In genomic region chr1:171183620-171184019, GRCm38 (mm10) we compare ENCODE assay signal across 12 mouse cellular contexts. TPM values are rescaled to one million over a fixed set of nuclear protein-coding genes. Genes with fewer than 3 reads are reported as not detected.
DNase-seq lines count a peak whose midpoint lies in the region; ATAC-seq and TF ChIP-seq lines count a peak whose summit lies in the region.
"Had no signal": no experiment of that assay in that cellular context is flagged by ENCODE, and none has a peak within 500 bp of the region (broad histone marks: within the 10 kb centered on the region; RNA-seq: fewer than 3 reads in every experiment).

No protein-coding gene starts in this region.

- ATAC-seq in kidney, embryonic 15.5 days (replicated peaks; ENCODE audit: low FRiP score): no peak
- ATAC-seq in frontal cortex, adult (ENCODE audit: low TSS enrichment): no peak

- H3K4me1 ChIP-seq in heart, adult 2 months (ENCODE audit: control insufficient read depth, insufficient read depth, low read length): peaks cover 24% of the 10 kb centered on the region
- H3K4me1 ChIP-seq in kidney, embryonic 15.5 days: no peaks in the 10 kb centered on the region

- peak; percentile 68 for DNase-seq in gastrocnemius, adult 2 months
- no peak for DNase-seq in gastrocnemius, postnatal 4 days (ENCODE audit: low spot score in 2 of 2)
- peak; percentile 31 for DNase-seq in A20 (ENCODE audit: low read depth, low spot score)
- peak; percentile 57 to 70 for DNase-seq in heart, adult 2 months
- no peak for DNase-seq in left cerebral cortex, postnatal 36 days (ENCODE audit: low spot score in 2 of 2)
- no peak for DNase-seq in spleen, adult 18-20 months
- DNase-seq: left cerebral cortex, postnatal 4 days; retina, postnatal 1 day; thymus, adult 18-20 months had no signal

- TF ChIP-seq CTCF in gastrocnemius, adult 2 months (IDR thresholded peaks at IDR 0.05): no peak
- no peak for TF ChIP-seq CTCF in heart, adult 2 months (IDR thresholded peaks at IDR 0.05)

- H3K4me2 ChIP-seq in kidney, embryonic 15.5 days: no peak overlapping the region
- H3K4me2 ChIP-seq: intestine, embryonic 15.5 days had no signal

- intact Hi-C loops in gastrocnemius, adult 2 months (cut with DNase I): no loop called here
- intact Hi-C loops in heart, adult 2 months (cut with DNase I): no loop called here
- intact Hi-C loops in left cerebral cortex, postnatal 36 days (cut with DNase I): no loop called here

- peaks cover 7% of the 10 kb centered on the region for H3K36me3 ChIP-seq in heart, adult 2 months (ENCODE audit: control insufficient read depth, insufficient read depth, low read length)
- H3K36me3 ChIP-seq in kidney, embryonic 15.5 days: no peaks in the 10 kb centered on the region
- H3K36me3 ChIP-seq: intestine, embryonic 15.5 days had no signal

- TF ChIP-seq POLR2A in heart, adult 2 months (IDR thresholded peaks at IDR 0.05; ENCODE audit: insufficient read depth, low read depth, low read length): no peak

- H3K27ac ChIP-seq in gastrocnemius, adult 2 months: peak overlapping the region; percentile 86
- H3K27ac ChIP-seq in heart, adult 2 months: peak overlapping the region; percentile 93
- H3K27ac ChIP-seq in kidney, embryonic 15.5 days: peak overlapping the region; percentile 42; the same call in 1 of the 2 replicates
- H3K27ac ChIP-seq: intestine, embryonic 15.5 days had no signal

- peak overlapping the region; percentile 40 for H3K4me3 ChIP-seq in gastrocnemius, adult 2 months
- H3K4me3 ChIP-seq in heart, adult 2 months: no peak overlapping the region
- H3K4me3 ChIP-seq in kidney, embryonic 15.5 days (replicated peaks): no peak overlapping the region
- H3K4me3 ChIP-seq: intestine, embryonic 15.5 days had no signal

- WGBS in heart, adult 2 months: 17% methylated on average over 3 of the region's 3 CpGs
- WGBS in kidney, embryonic 15.5 days: 71% methylated on average over 3 of the region's 3 CpGs

- H3K79me2 ChIP-seq in heart, adult 2 months (replicated peaks; ENCODE audit: control insufficient read depth, insufficient read depth, low read length): peaks cover 2% of the 10 kb centered on the region; the same call in 1 of the 2 replicates

- no peaks in the 10 kb centered on the region for H3K27me3 ChIP-seq in heart, adult 2 months (ENCODE audit: control insufficient read depth, insufficient read depth, low read length)
- no peaks in the 10 kb centered on the region for H3K27me3 ChIP-seq in kidney, embryonic 15.5 days
- H3K27me3 ChIP-seq: intestine, embryonic 15.5 days had no signal

- H3K9ac ChIP-seq in heart, adult 2 months (ENCODE audit: low read depth, low read length): no peak overlapping the region
- H3K9ac ChIP-seq in kidney, embryonic 15.5 days: no peak overlapping the region
- H3K9ac ChIP-seq: intestine, embryonic 15.5 days had no signal

- H3K9me3 ChIP-seq in kidney, embryonic 15.5 days (replicated peaks): no peaks in the 10 kb centered on the region
- H3K9me3 ChIP-seq: intestine, embryonic 15.5 days had no signal

- no peak for TF ChIP-seq EP300 in heart, adult 2 months (IDR thresholded peaks at IDR 0.05; ENCODE audit: insufficient read depth, low read depth, low read length)

RNA-seq across cellular contexts. Expression of gene Pcp4l1, which starts 12.4 kb away (rescaled TPM):
- total RNA-seq in gastrocnemius, adult 2 months (2021): 10 to 100 TPM; 58.3 to 75.0 TPM
- total RNA-seq in gastrocnemius, postnatal 4 days (2021): 10 to 100 TPM in 1 of 2 experiments, 1 to 10 TPM in 1; 7.5 to 11.7 TPM
- total RNA-seq in heart, adult 2 months (2021): 100 to 1,000 TPM; 255 to 283 TPM
- 165 and 190 TPM in 2 replicates for polyA plus RNA-seq in heart, adult 2 months (2012; rRNA removed)
- 2.8 and 4.0 TPM in 2 replicates for polyA plus RNA-seq in kidney, embryonic 15.5 days (2015; fragmentation: Nextera tagmentation; extraction: Ambion mirVana)
- 100 to 1,000 TPM in 1 of 2 experiments, 10 to 100 TPM in 1; 95.1 to 123 TPM for total RNA-seq in left cerebral cortex, postnatal 36 days (2021)

RNA-seq across cellular contexts. Expression of gene Nr1i3, which starts 30.1 kb away (rescaled TPM):
- total RNA-seq in gastrocnemius, adult 2 months (2021): not detected
- total RNA-seq in gastrocnemius, postnatal 4 days (2021): under 1 TPM in 1 of 2 experiments, not detected in 1; 0.29 TPM
- total RNA-seq in heart, adult 2 months (2021): not detected
- polyA plus RNA-seq in heart, adult 2 months (2012; rRNA removed): 0.12 TPM in 1 of 2 replicates, not detected in the other
- polyA plus RNA-seq in kidney, embryonic 15.5 days (2015; fragmentation: Nextera tagmentation; extraction: Ambion mirVana): 0.26 and 0.81 TPM in 2 replicates
- under 1 TPM in 1 of 2 experiments, not detected in 1; 0.17 TPM for total RNA-seq in left cerebral cortex, postnatal 36 days (2021)
- total RNA-seq: left cerebral cortex, postnatal 4 days had no signal

RNA-seq across cellular contexts. Expression of gene Mpz, which starts 33.1 kb away (rescaled TPM):
- total RNA-seq in gastrocnemius, adult 2 months (2021): 10 to 100 TPM; 24.7 to 27.7 TPM
- 100 to 1,000 TPM; 476 to 539 TPM for total RNA-seq in gastrocnemius, postnatal 4 days (2021)
- total RNA-seq in heart, adult 2 months (2021): under 1 TPM in 1 of 2 experiments, not detected in 1; 0.39 TPM
- polyA plus RNA-seq in heart, adult 2 months (2012; rRNA removed): 3.2 and 8.0 TPM in 2 replicates
- 0.86 and 0.99 TPM in 2 replicates for polyA plus RNA-seq in kidney, embryonic 15.5 days (2015; fragmentation: Nextera tagmentation; extraction: Ambion mirVana)
- not detected for total RNA-seq in left cerebral cortex, postnatal 36 days (2021)
- total RNA-seq: left cerebral cortex, postnatal 4 days had no signal

RNA-seq across cellular contexts. Expression of gene Sdhc, which starts 33.2 kb away (rescaled TPM):
- total RNA-seq in gastrocnemius, adult 2 months (2021): 100 to 1,000 TPM; 635 to 909 TPM
- total RNA-seq in gastrocnemius, postnatal 4 days (2021): 100 to 1,000 TPM; 458 to 496 TPM
- 1,000 to 10,000 TPM; 1,087 to 1,288 TPM for total RNA-seq in heart, adult 2 months (2021)
- polyA plus RNA-seq in heart, adult 2 months (2012; rRNA removed): 1,025 and 1,670 TPM in 2 replicates
- polyA plus RNA-seq in kidney, embryonic 15.5 days (2015; fragmentation: Nextera tagmentation; extraction: Ambion mirVana): 307 and 309 TPM in 2 replicates
- 100 to 1,000 TPM; 200 to 204 TPM for total RNA-seq in left cerebral cortex, postnatal 36 days (2021)

RNA-seq across cellular contexts. Expression of gene Tomm40l, which starts 38.7 kb away (rescaled TPM):
- total RNA-seq in gastrocnemius, adult 2 months (2021): 10 to 100 TPM; 43.2 to 56.3 TPM
- total RNA-seq in gastrocnemius, postnatal 4 days (2021): 10 to 100 TPM; 33.4 to 39.7 TPM
- total RNA-seq in heart, adult 2 months (2021): 10 to 100 TPM; 79.8 to 81.6 TPM
- polyA plus RNA-seq in heart, adult 2 months (2012; rRNA removed): 63.9 and 83.2 TPM in 2 replicates
- 35.1 and 35.4 TPM in 2 replicates for polyA plus RNA-seq in kidney, embryonic 15.5 days (2015; fragmentation: Nextera tagmentation; extraction: Ambion mirVana)
- total RNA-seq in left cerebral cortex, postnatal 36 days (2021): 10 to 100 TPM; 81.7 to 86.7 TPM

Comparison
In these comparisons a context has a peak if more than half of its experiments do, and no peak if none do; other contexts are left out.
1. DNase-seq: peak in gastrocnemius, adult 2 months (single experiment), A20 (single experiment) and heart, adult 2 months (2 of 2); none in gastrocnemius, postnatal 4 days (0 of 2), left cerebral cortex, postnatal 36 days (0 of 2) and spleen, adult 18-20 months (0 of 2).
2. RNA of gene Pcp4l1, which starts 12.4 kb away (total RNA-seq): 255 to 283 TPM in heart, adult 2 months, 95.1 to 123 TPM in left cerebral cortex, postnatal 36 days and 58.3 to 75.0 TPM in gastrocnemius, adult 2 months; 7.5 to 11.7 TPM in gastrocnemius, postnatal 4 days; every median in the first group is over 4 times any median in the second.
3. H3K27ac ChIP-seq: peak in every context shown above with its lines; median percentile 93 in heart, adult 2 months; 86 in gastrocnemius, adult 2 months; 42 in kidney, embryonic 15.5 days.
4. RNA of gene Mpz, which starts 33.1 kb away (total RNA-seq): 476 to 539 TPM in gastrocnemius, postnatal 4 days and 24.7 to 27.7 TPM in gastrocnemius, adult 2 months; 0.39 TPM in heart, adult 2 months and not detected in left cerebral cortex, postnatal 36 days; every median in the first group is over 10 times any median in the second.